22 mouse cellular contexts compared by ENCODE assay signal in the genomic region with DNA sequence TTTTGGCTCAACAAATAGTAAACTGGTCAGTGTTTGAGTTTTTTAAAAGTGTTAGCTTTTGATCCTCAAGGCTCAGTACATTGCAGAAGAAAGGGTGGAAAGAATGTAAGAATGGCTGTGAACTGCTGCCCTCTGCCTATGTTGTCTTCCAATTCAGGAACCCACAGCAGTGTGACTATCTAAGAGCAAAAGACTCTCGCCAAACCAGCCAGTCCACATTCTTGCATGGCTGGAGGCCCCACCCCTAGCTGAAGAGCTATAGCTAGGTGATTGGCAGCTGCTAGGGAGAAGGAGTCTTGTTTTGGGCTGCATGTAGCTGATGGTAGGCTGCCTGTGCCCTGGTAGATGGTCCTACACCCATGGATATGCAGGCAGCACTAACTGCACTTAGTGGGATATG.
DNase-seq lines count a peak whose midpoint lies in the region; ATAC-seq and TF ChIP-seq lines count a peak whose summit lies in the region.
"Had no signal": no experiment of that assay in that cellular context is flagged by ENCODE, and none has a peak within 500 bp of the region (broad histone marks: within the 10 kb centered on the region; RNA-seq: fewer than 3 reads in every experiment).

No protein-coding gene starts in this region.

- WGBS in lung, embryonic 14.5 days: 31% methylated on average over 1 of the region's 1 CpGs
- WGBS in stomach, postnatal 0 days: 31% methylated on average over 1 of the region's 1 CpGs
- 30% methylated on average over 1 of the region's 1 CpGs for WGBS in midbrain, postnatal 0 days

- no peaks in the 10 kb centered on the region for H3K36me3 ChIP-seq in lung, embryonic 14.5 days (ENCODE audit: insufficient read depth)
- H3K36me3 ChIP-seq in stomach, postnatal 0 days (ENCODE audit: control insufficient read depth, insufficient read depth, low read length): no peaks in the 10 kb centered on the region
- H3K36me3 ChIP-seq in midbrain, postnatal 0 days (ENCODE audit: insufficient read depth, low read length): no peaks in the 10 kb centered on the region
- H3K36me3 ChIP-seq: forebrain, embryonic 15.5 days; liver, embryonic 13.5 days; neural tube, embryonic 12.5 days had no signal

- H3K4me1 ChIP-seq in lung, embryonic 14.5 days (ENCODE audit: insufficient read depth): peaks cover 13% of the 10 kb centered on the region; the same call in 1 of the 2 replicates
- no peaks in the 10 kb centered on the region for H3K4me1 ChIP-seq in stomach, postnatal 0 days (replicated peaks; ENCODE audit: control insufficient read depth, insufficient read depth)
- no peaks in the 10 kb centered on the region for H3K4me1 ChIP-seq in midbrain, postnatal 0 days (ENCODE audit: insufficient read depth, low read length)
- H3K4me1 ChIP-seq: forebrain, embryonic 15.5 days; liver, embryonic 13.5 days; megakaryocyte, embryonic 14.5 days; neural tube, embryonic 12.5 days had no signal

- TF ChIP-seq CTCF in lung, embryonic 14.5 days (IDR thresholded peaks at IDR 0.05; ENCODE audit: low read depth): no peak
- TF ChIP-seq CTCF in stomach, postnatal 0 days (IDR thresholded peaks at IDR 0.05; ENCODE audit: low read depth): no peak
- TF ChIP-seq CTCF in midbrain, postnatal 0 days (IDR thresholded peaks at IDR 0.05): no peak

- peak; percentile 28 for DNase-seq in urinary bladder, postnatal 14 days (ENCODE audit: low spot score)
- DNase-seq in urinary bladder, adult 2 months (ENCODE audit: low spot score): no peak
- peak; percentile 22 for DNase-seq in kidney, adult 9 months
- peak; percentile 79 for DNase-seq in lung, embryonic 14.5 days
- DNase-seq in stomach, postnatal 0 days (ENCODE audit: low spot score): peak; percentile 21
- DNase-seq in midbrain, postnatal 0 days (ENCODE audit: low spot score): no peak
- no peak for DNase-seq in adrenal gland, adult 2 months
- no peak for DNase-seq in yolk sac, embryonic 10.5 days (ENCODE audit: low spot score)
- DNase-seq: adrenal gland, postnatal 25 days; cerebellum, adult 8-10 months; heart, postnatal 4 days; layer of hippocampus, postnatal 36 days; left cerebral cortex, postnatal 4 days; liver, embryonic 13.5 days; thymus, adult 2 months had no signal

- no peaks in the 10 kb centered on the region for H3K27me3 ChIP-seq in lung, embryonic 14.5 days (ENCODE audit: insufficient read depth, low read length)
- H3K27me3 ChIP-seq in stomach, postnatal 0 days (ENCODE audit: control insufficient read depth, insufficient read depth, low read length): no peaks in the 10 kb centered on the region
- H3K27me3 ChIP-seq in midbrain, postnatal 0 days (ENCODE audit: insufficient read depth, low read length): no peaks in the 10 kb centered on the region
- H3K27me3 ChIP-seq: forebrain, embryonic 15.5 days; liver, embryonic 13.5 days; neural tube, embryonic 12.5 days had no signal

- peak overlapping the region; percentile 8; the same call in 1 of the 2 replicates for H3K27ac ChIP-seq in lung, embryonic 14.5 days (ENCODE audit: low read depth)
- H3K27ac ChIP-seq in stomach, postnatal 0 days (replicated peaks): no peak overlapping the region
- no peak overlapping the region for H3K27ac ChIP-seq in midbrain, postnatal 0 days (ENCODE audit: low read depth, low read length)
- H3K27ac ChIP-seq: forebrain, embryonic 15.5 days; liver, embryonic 13.5 days; neural tube, embryonic 12.5 days had no signal

- no peak overlapping the region for H3K4me3 ChIP-seq in lung, embryonic 14.5 days (ENCODE audit: low read depth, low read length)
- H3K4me3 ChIP-seq in stomach, postnatal 0 days (ENCODE audit: low read depth, low read length): no peak overlapping the region
- no peak overlapping the region for H3K4me3 ChIP-seq in midbrain, postnatal 0 days (ENCODE audit: low read depth, low read length)
- H3K4me3 ChIP-seq: erythroblast, embryonic 14.5 days; forebrain, embryonic 15.5 days; liver, embryonic 13.5 days; megakaryocyte, embryonic 14.5 days; neural tube, embryonic 12.5 days had no signal

- H3K9me3 ChIP-seq in lung, embryonic 14.5 days (ENCODE audit: low read depth, low read length): no peaks in the 10 kb centered on the region
- no peaks in the 10 kb centered on the region for H3K9me3 ChIP-seq in stomach, postnatal 0 days (ENCODE audit: control insufficient read depth, low read length)
- H3K9me3 ChIP-seq in midbrain, postnatal 0 days (ENCODE audit: low read length): no peaks in the 10 kb centered on the region
- H3K9me3 ChIP-seq: forebrain, embryonic 15.5 days; liver, embryonic 13.5 days; neural tube, embryonic 12.5 days had no signal

- H3K9ac ChIP-seq in lung, embryonic 14.5 days: no peak overlapping the region
- H3K9ac ChIP-seq in stomach, postnatal 0 days (ENCODE audit: low read length): no peak overlapping the region
- H3K9ac ChIP-seq in midbrain, postnatal 0 days (replicated peaks; ENCODE audit: low read length, poor library complexity, severe bottlenecking): no peak overlapping the region
- H3K9ac ChIP-seq: forebrain, embryonic 15.5 days; liver, embryonic 13.5 days; neural tube, embryonic 12.5 days had no signal

- no peak for TF ChIP-seq EP300 in stomach, postnatal 0 days (optimal IDR thresholded peaks at IDR 0.05)

- peak; percentile 84 for ATAC-seq in lung, embryonic 14.5 days (ENCODE audit: insufficient read depth)
- ATAC-seq in stomach, postnatal 0 days (ENCODE audit: low FRiP score, low TSS enrichment): no peak
- ATAC-seq in midbrain, postnatal 0 days (ENCODE audit: low FRiP score): no peak
- ATAC-seq: forebrain, embryonic 15.5 days; inflammation-experienced regulatory T-cells, adult 6 months; midbrain, embryonic 16.5 days had no signal

- no peak overlapping the region for H3K4me2 ChIP-seq in lung, embryonic 14.5 days
- no peak overlapping the region for H3K4me2 ChIP-seq in stomach, postnatal 0 days (replicated peaks; ENCODE audit: low read depth)
- H3K4me2 ChIP-seq in midbrain, postnatal 0 days (ENCODE audit: low read depth, low read length, poor library complexity, severe bottlenecking): no peak overlapping the region
- H3K4me2 ChIP-seq: forebrain, embryonic 15.5 days; heart, embryonic 11.5 days; liver, embryonic 13.5 days; neural tube, embryonic 12.5 days had no signal

Comparison
In these comparisons a context has a peak if more than half of its experiments do, and no peak if none do; other contexts are left out.
1. DNase-seq: peak in urinary bladder, postnatal 14 days (single experiment), kidney, adult 9 months (single experiment), lung, embryonic 14.5 days (single experiment) and stomach, postnatal 0 days (single experiment); none in urinary bladder, adult 2 months (single experiment), midbrain, postnatal 0 days (single experiment), adrenal gland, adult 2 months (single experiment) and yolk sac, embryonic 10.5 days (single experiment).